Comparison of ENCODE assay signal across 11 mouse cellular contexts in the genomic region with DNA sequence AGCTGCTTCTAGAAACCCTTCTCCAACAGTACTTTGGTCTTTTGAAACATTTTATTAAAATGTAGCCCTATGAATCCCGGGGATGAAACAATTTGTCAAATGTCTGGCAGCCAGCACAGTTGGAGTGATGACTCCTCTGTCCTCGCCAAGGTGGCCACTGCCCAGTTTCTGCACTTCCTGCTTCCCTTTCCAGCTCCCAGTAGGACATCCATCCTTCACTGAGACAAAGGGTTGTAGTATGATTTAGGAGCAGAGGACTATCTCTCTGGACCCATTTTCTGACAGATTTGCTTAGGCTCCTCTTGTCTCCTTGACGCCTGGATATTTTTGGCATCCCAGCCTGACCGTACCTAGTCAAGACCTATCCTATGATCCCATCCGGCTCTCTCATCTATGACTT.
DNase-seq lines count a peak whose midpoint lies in the region; ATAC-seq lines count a peak whose summit lies in the region.
"Had no signal": no experiment of that assay in that cellular context is flagged by ENCODE, and none has a peak within 500 bp of the region (broad histone marks: within the 10 kb centered on the region; RNA-seq: fewer than 3 reads in every experiment).

No protein-coding gene starts in this region.

- H3K4me1 ChIP-seq in midbrain, embryonic 13.5 days (replicated peaks), result no peaks in the 10 kb centered on the region

- DNase-seq in lung, postnatal 10 days, result peak; percentile 12
- DNase-seq in lung, postnatal 36 days, result no peak
- peak; percentile 70 for DNase-seq in cerebellum, adult 9-10 months
- peak; percentile 51 to 53 for DNase-seq in gastrocnemius, postnatal 36 days
- no peak for DNase-seq in left cerebral cortex, postnatal 25 days (ENCODE audit: low spot score in 2 of 2)
- no peak for DNase-seq in embryo, embryonic 11 days
- DNase-seq: liver, postnatal 0 days; right cerebral cortex, postnatal 25 days had no signal

- no peaks in the 10 kb centered on the region for H3K27me3 ChIP-seq in midbrain, embryonic 13.5 days
- H3K27me3 ChIP-seq: limb, embryonic 12.5 days had no signal

- no peak for ATAC-seq in midbrain, embryonic 13.5 days
- ATAC-seq: intestine, embryonic 16.5 days; liver, postnatal 0 days had no signal

- H3K9me3 ChIP-seq in midbrain, embryonic 13.5 days, result no peaks in the 10 kb centered on the region
- H3K9me3 ChIP-seq: limb, embryonic 12.5 days had no signal

- no peak overlapping the region for H3K9ac ChIP-seq in midbrain, embryonic 13.5 days (replicated peaks)
- H3K9ac ChIP-seq: limb, embryonic 12.5 days; liver, postnatal 0 days had no signal

- H3K4me3 ChIP-seq in midbrain, embryonic 13.5 days (replicated peaks), result no peak overlapping the region
- H3K4me3 ChIP-seq: limb, embryonic 12.5 days had no signal

- no peaks in the 10 kb centered on the region for H3K36me3 ChIP-seq in midbrain, embryonic 13.5 days
- H3K36me3 ChIP-seq: limb, embryonic 12.5 days had no signal

- intact Hi-C loops in gastrocnemius, postnatal 36 days (cut with DNase I), result no loop called here
- intact Hi-C loops in left cerebral cortex, postnatal 25 days (cut with DNase I), result no loop called here

- H3K4me2 ChIP-seq in midbrain, embryonic 13.5 days (replicated peaks), result no peak overlapping the region
- H3K4me2 ChIP-seq: limb, embryonic 12.5 days had no signal

- 89% methylated on average over 5 of the region's 5 CpGs for WGBS in midbrain, embryonic 13.5 days

- H3K27ac ChIP-seq in midbrain, embryonic 13.5 days, result no peak overlapping the region
- H3K27ac ChIP-seq: limb, embryonic 12.5 days had no signal

Comparison
In these comparisons a context has a peak if more than half of its experiments do, and no peak if none do; other contexts are left out.
1. DNase-seq: peak in lung, postnatal 10 days (single experiment), cerebellum, adult 9-10 months (single experiment) and gastrocnemius, postnatal 36 days (2 of 2); none in lung, postnatal 36 days (single experiment), left cerebral cortex, postnatal 25 days (0 of 2) and embryo, embryonic 11 days (single experiment).